Mouse (Mus musculus) heart, adult 10 weeks (tissue): ENCODE data around the gene Kng1. TPM values are rescaled to one million over a fixed set of nuclear protein-coding genes. Genes with fewer than 3 reads are reported as not detected.

Experiments
- polyA plus RNA-seq: library from polyadenylated mRNA; stranded (reverse); fragments of 350-450 nt; fragmentation: Illumina TruSeq; extraction: RNeasy Lipid Tissue Mini Kit (QIAGEN cat#74804); gene quantifications from one replicate; pipeline ENCODE4 v1.2.3, GENCODE M21; 2014; ENCODE audit warnings: low read depth, low replicate concordance

Kng1 gene
- polyA plus RNA-seq: 1.0 TPM

GRCm38 (mm10) chr16:23057668-23058447 is at the start of gene Kng1:
Kng1 (plus strand) TSS chr16:23057865.

GRCm38 (mm10) chr16:23028966-23029600 is 28.6 kb upstream of the Kng1 start, which contains the start of gene Kng2:
Kng2 (minus strand) TSS chr16:23029482.

GRCm38 (mm10) chr16:23107231-23107942 is 49.7 kb downstream of the Kng1 start, which contains the start of gene Eif4a2:
Eif4a2 (plus strand) TSS chr16:23107444.

GRCm38 (mm10) chr16:23127673-23128375 is 70.2 kb downstream of the Kng1 start, which contains the start of gene Rfc4:
Rfc4 (minus strand) TSS chr16:23127737.

Other genes starting within 250 kb of the Kng1 start
- not detected for gene Crygs, start 246.3 kb upstream of the Kng1 start, polyA plus RNA-seq
- gene Tbccd1, start 200.2 kb upstream of the Kng1 start, polyA plus RNA-seq: 11.7 TPM
- gene Dnajb11, start 200.0 kb upstream of the Kng1 start, polyA plus RNA-seq: 53.6 TPM
- 21.7 TPM for gene Ahsg, start 166.6 kb upstream of the Kng1 start, polyA plus RNA-seq
- 0.73 TPM for gene Fetub, start 139.5 kb upstream of the Kng1 start, polyA plus RNA-seq
- 0.26 TPM for gene Hrg, start 106.8 kb upstream of the Kng1 start, polyA plus RNA-seq
- 0.71 TPM for gene Kng2, start 28.4 kb upstream of the Kng1 start, polyA plus RNA-seq
- gene Eif4a2, start 49.6 kb downstream of the Kng1 start, polyA plus RNA-seq: 686 TPM
- gene Rfc4, start 69.9 kb downstream of the Kng1 start, polyA plus RNA-seq: 12.4 TPM
- 21.3 TPM for gene Adipoq, start 88.7 kb downstream of the Kng1 start, polyA plus RNA-seq
- gene St6gal1, start 166.9 kb downstream of the Kng1 start, polyA plus RNA-seq: 7.8 TPM